Mouse (Mus musculus) layer of hippocampus, postnatal 14 days (tissue): Measurements from ENCODE around the gene Mpc2. TPM values are rescaled to one million over a fixed set of nuclear protein-coding genes. Genes with fewer than 3 reads are reported as not detected.

Experiments
- DNase-seq, 2 experiments: peaks; one replicate each; pipeline ENCODE4 v3.0.0; 2021 to 2022; ENCODE audit warnings: low spot score in 2 of 2, mixed read lengths in 1 of 2
- long read RNA-seq, 2 experiments: library from polyadenylated mRNA; stranded (forward); transcript quantifications; one replicate each; pipeline ENCODE4 v2.0.0; 2021
- total RNA-seq, 2 experiments: library from RNA; stranded (reverse); gene quantifications; 2 replicates each; pipeline ENCODE4 v1.2.3; 2021

The Mpc2 gene
- total RNA-seq, result 100 to 1,000 TPM; 122 to 131 TPM
- long read RNA-seq, experiment 1, transcript Mpc2-201 (5 exons, 1,025 nt), result major isoform, 73 of 79 reads
- long read RNA-seq, experiment 1, partial matches to known transcripts, result 0 of 79 reads
- long read RNA-seq, experiment 1, other reads (novel, unspliced or antisense), result 6 of 79 reads
- long read RNA-seq, experiment 2, transcript Mpc2-201 (5 exons, 1,025 nt), result major isoform, 181 of 194 reads
- long read RNA-seq, experiment 2, partial matches to known transcripts, result 1 of 194 reads
- long read RNA-seq, experiment 2, other reads (novel, unspliced or antisense), result 12 of 194 reads

GRCm38 (mm10) chr1:165460360-165460800 lies at the start of gene Mpc2, which contains the start of gene Dcaf6:
Gene Mpc2 (plus strand): TSS chr1:165460637.
Gene Dcaf6 (minus strand): TSS chr1:165460475.
- peak; percentile 99 for DNase-seq

- DNase-seq, result no peak
Measured at GRCm38 (mm10) chr1:165421357-165421915, 39.0 kb upstream of the Mpc2 start.

- DNase-seq, result no peak
Measured at GRCm38 (mm10) chr1:165426254-165426653, 34.2 kb upstream of the Mpc2 start.

DNA sequence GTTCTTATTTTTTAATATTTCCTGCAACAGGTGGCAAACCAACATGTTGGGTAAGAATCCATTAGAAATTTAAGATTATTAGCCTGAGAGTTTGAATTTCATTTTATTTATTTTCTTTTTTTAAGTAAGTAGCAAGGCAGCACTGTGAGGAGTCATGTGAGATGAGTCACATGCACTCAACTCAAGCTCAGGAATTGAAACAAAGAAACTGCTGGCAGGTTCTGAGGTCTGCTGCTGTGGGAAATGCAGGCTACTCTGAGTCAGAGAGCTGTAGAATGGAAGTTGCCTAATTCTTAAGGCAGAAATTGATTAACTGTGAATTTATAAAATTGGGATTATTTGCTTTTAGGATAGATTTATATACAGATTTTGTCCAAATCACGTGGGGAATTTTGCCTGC lies 27.6 kb upstream of the Mpc2 start:
- DNase-seq, result no peak

DNA sequence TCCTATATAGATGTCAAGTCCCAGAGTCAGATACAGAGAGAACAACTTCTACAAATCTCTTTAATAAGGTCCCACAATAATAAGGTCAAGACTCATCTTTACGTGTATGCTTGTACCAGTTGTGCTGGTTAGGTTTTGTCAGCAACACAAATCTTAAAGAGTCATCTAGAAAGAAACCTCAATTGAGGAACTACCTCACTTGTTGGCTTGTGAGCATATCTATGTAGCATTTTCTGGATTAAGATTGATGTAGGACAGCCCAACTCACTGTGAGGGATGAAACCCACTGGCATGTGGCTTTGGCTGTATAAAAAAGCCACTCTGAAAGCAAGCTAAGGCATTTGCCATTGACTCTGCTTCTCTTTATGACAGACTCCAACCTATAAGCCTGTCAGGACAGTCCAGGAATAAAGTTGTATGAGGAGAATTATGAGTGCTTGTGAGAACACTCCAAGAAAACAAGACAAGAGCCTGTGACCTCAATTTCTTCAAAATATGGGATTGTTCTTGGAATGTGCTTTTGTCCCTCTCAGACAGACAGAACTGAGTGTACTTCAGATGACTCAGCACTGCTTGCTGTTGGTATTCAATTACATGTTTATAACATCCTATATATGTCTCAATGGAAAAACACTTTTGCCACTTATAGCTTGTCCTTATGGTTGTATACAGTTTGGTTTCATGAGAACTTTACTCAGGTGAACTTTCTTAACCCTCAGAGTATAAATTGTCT lies 22.0 kb upstream of the Mpc2 start:
- DNase-seq, result no peak

DNA sequence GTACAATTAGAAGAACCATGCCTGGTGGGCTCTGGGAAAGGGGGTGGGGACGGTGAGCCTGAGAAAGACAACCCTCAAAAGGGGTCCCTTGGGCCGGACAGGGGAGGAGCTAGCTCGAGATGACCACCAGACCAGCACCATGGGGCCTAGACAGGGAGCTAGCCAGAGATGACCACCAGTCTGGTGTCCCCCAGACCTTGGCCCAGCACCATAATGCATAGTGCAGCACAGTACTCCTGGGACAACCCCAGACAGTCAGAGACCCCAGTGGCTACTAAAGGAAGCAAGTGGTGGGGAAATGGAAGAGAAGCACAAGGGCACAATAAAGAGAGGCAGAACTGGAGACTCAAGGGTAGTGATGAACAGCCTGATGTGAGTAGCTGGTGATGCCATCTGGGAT lies 19.6 kb upstream of the Mpc2 start:
- no peak for DNase-seq

DNA sequence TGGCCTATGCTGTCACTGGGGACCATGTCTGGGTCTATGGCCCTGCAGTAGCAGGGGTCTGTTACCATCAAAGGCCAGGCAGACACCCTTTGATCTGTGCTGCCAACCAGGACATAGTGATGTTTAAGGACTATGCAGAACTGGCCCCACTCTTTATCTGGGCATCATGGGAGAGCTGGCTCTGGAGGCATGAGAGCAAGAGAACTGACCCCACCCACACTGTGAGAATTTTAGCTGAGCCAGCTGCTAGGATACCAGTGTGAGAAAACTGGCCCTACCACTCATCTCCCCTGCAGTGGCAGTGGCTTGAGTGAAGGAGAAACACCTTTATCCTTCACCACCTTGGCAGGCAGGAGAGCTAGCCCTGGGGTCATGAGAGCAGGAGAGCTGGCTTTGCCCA lies 19.2 kb upstream of the Mpc2 start:
- DNase-seq, result no peak

DNA sequence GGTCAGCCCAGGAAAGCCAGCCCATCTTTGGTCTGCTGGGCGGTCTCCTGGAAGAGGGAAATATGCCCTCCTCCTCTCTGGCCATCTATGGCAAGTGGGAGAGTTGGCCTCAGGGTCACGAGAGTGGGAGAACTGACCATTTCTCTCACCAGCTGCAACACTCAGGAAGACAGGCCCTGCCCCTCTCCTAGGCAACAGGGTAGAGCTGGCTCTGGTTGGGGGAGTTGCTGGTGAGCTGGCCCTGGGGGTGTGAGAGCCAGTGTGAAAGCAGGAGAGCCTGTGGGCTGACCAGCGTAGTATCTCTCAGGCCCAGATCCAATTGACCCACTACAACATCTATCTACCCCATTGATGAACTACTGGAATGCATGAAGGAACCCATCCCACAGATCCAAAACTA lies 18.7 kb upstream of the Mpc2 start:
- no peak for DNase-seq

DNA sequence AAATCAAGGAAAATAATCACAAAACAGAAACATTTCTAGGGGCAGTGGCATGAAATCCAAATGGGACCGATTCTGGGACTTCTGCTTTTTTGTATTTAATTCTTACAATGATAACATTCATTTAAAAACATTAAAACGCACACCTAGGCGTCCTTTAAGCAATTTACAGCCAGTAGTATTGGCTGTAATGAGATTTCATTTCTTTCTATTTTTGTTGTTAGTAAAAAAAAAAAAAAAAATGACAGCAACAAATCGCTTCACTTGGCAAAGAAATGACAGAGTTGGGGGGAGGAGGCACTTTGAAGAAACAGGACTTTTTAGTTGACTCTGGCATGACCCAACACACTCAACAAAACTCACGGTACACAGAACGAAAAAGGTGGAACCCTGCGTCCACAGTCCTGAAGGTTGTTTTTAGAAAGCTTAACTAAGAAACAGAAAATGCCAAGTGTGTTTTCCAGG lies 1.4 kb upstream of the Mpc2 start:
- no peak for DNase-seq

GRCm38 (mm10) chr1:165459503-165460181 lies 795 bp upstream of the Mpc2 start:
- peak; percentile 36 to 43 for DNase-seq

DNA sequence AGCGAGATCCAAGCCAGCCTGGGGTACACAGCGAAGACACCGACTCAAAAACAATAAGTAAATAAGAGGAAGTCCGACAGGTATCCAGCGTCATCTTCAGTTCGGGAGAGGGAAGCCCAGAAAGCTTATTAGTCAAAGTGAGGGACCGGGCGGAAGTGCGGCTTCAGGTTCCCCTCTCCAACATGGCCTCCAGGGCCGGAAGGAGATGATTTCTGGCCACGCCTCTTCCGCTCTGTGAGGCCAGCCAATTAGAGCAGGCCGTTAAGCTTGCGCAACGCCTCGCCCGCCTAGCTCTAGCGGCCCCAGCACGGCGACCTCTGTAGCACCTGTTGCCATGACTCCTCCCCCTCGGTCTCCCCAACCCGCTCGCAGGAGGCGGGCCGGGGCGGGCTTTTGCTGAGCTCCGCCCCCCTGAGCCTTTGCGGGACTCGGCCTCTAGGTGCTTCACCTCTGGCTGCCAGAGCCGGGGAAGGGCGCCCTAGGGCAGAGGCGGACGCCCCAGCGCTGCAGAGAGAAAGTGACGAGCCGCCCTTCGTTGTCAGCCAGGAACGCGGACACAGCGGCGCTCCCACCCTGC lies 452 bp downstream of the Mpc2 start:
- DNase-seq, result peak; percentile 98 to 99

GRCm38 (mm10) chr1:165461681-165462080 lies 1.2 kb downstream of the Mpc2 start:
- DNase-seq, result no peak

- no peak for DNase-seq
Measured at GRCm38 (mm10) chr1:165462861-165463260, 2.4 kb downstream of the Mpc2 start.

GRCm38 (mm10) chr1:165464574-165464973 lies 4.1 kb downstream of the Mpc2 start:
- DNase-seq, result no peak

GRCm38 (mm10) chr1:165468971-165469370 lies 8.5 kb downstream of the Mpc2 start:
- no peak for DNase-seq

DNA sequence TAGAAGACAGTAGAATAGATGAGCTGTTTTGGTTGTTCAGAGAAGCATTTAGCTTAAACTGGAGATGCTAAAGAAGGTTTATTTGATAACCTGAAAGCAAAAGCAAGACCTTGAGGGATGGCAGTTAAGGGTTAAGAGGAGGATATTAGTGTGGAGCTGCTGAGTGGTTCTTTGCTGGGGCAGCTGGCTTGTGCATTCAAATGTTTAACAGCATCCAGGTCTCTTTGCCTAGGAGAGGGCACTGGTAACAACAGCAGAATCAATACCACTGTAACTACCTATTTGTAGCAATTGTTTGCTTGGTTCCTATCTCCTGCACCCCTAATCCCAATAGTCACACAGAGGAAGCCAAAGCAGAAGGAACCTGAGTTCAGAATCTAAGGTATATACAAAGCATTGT lies 9.3 kb downstream of the Mpc2 start:
- DNase-seq, result no peak

- no peak for DNase-seq
Measured at GRCm38 (mm10) chr1:165471490-165471889, 11.1 kb downstream of the Mpc2 start.

DNA sequence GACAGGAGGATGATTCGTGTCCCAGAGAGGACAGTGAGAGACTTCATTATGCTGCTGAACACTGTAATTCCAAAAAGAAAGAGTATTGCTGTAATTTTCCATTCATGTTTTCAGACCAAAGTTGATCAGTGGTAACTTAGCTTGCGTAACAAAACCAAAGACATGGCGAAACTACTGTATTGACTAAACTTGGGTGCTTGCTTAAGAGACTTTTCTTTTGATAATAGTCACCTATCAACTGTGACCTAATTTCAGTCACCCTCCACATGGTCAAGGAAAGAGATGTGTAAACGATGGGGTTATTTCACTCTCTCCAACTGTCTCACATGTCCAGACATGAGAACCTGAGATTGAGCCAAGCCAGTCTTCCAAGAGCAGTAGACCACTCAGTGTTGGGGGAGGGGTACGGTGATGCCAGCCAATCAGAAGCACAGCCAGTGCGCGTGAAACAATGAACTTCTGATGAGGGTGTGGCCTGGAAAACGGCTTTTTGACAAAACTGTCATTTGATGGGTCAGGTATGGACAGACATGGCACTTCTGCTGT lies 24.3 kb downstream of the Mpc2 start, which contains the start of gene Adcy10:
TSS of gene Adcy10 (plus strand) at position 496 of the 546 bp plus-strand sequence.
- DNase-seq, result no peak

- no peak for DNase-seq
Measured at GRCm38 (mm10) chr1:165486108-165486507, 25.7 kb downstream of the Mpc2 start.

DNA sequence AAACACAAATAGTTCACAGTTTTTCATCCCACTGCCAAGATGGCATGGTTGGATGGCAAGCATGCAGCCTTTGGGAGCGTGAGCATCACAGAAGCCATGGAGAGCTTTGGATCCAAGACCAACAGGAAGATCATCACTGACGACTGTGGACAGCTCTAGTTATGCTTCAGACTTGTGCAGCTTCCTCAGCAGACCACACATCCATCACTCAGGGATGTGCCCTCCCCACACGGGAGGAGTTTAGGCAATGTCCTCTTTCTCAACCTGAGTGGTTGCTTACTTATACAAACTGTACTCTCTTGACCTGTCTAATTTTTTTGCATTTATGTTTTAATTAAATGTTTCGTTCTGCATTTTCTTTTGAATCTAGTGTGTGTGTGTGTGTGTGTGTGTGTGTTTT lies 28.8 kb downstream of the Mpc2 start:
- no peak for DNase-seq

DNA sequence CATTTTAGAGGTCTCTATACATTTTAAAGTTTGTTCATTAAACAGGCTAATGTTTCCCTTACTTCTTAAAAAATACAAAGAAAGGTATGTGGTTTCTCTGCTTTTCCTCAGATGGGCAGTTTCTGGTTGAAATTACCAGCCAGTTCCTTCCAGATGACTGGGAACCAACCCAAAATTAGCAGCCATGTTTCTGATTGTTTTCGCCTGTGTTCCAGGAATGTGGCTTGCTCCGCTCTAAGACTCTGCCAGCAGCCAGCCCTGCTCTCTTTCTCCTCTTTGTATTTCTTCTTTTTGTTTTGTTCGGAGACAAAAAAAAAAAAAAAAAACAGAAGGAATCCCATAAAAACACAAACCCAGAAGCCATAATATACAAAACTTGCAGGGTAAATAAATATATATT lies 38.4 kb downstream of the Mpc2 start:
- DNase-seq, result no peak
